Mouse (Mus musculus): ENCODE measurements around the gene Twf2. TPM values are rescaled to one million over a fixed set of nuclear protein-coding genes. Genes with fewer than 3 reads are reported as not detected.

Twf2 gene
- polyA plus RNA-seq, 1 experiment from 2014 or later: 57.5 TPM

GRCm38 (mm10) chr9:106211680-106212593 is 9.0 kb downstream of the Twf2 start:
- H3K9me3 ChIP-seq (replicated peaks; ENCODE audit: control insufficient read depth, low read length): no peaks in the 10 kb centered on the region
- peak; percentile 95 for DNase-seq (ENCODE audit: low spot score)
- H3K9ac ChIP-seq (ENCODE audit: low read length): peak overlapping the region; percentile 53
- no peaks in the 10 kb centered on the region for H3K27me3 ChIP-seq (replicated peaks; ENCODE audit: control insufficient read depth, insufficient read depth, low read length)
- peak overlapping the region; percentile 10; the same call in 1 of the 2 replicates for H3K4me3 ChIP-seq (ENCODE audit: low read depth, low read length)
- ATAC-seq: peak; percentile 92
- H3K4me2 ChIP-seq (ENCODE audit: low read length): peak overlapping the region; percentile 46
- 15% methylated on average over 37 of the region's 37 CpGs for WGBS
- H3K27ac ChIP-seq (ENCODE audit: low read depth, low read length): no peak overlapping the region
- peaks cover 5% of the 10 kb centered on the region; the same call in 1 of the 2 replicates for H3K4me1 ChIP-seq (ENCODE audit: control insufficient read depth, insufficient read depth, low read length)
- H3K36me3 ChIP-seq (ENCODE audit: control insufficient read depth, insufficient read depth, low read length): peaks cover 34% of the 10 kb centered on the region

GRCm38 (mm10) chr9:106212594-106212981 is 9.7 kb downstream of the Twf2 start:
- no peaks in the 10 kb centered on the region for H3K9me3 ChIP-seq (replicated peaks; ENCODE audit: control insufficient read depth, low read length)
- H3K4me3 ChIP-seq (ENCODE audit: low read depth, low read length): no peak overlapping the region
- peaks cover 34% of the 10 kb centered on the region for H3K36me3 ChIP-seq (ENCODE audit: control insufficient read depth, insufficient read depth, low read length)
- no peak overlapping the region for H3K4me2 ChIP-seq (ENCODE audit: low read length)
- ATAC-seq (no peak), DNase-seq (ENCODE audit: low spot score) (no peak)
- H3K9ac ChIP-seq (ENCODE audit: low read length): no peak overlapping the region
- peaks cover 5% of the 10 kb centered on the region; the same call in 1 of the 2 replicates for H3K4me1 ChIP-seq (ENCODE audit: control insufficient read depth, insufficient read depth, low read length)
- H3K27me3 ChIP-seq (replicated peaks; ENCODE audit: control insufficient read depth, insufficient read depth, low read length): no peaks in the 10 kb centered on the region
- WGBS: 87% methylated on average over 12 of the region's 12 CpGs
- H3K27ac ChIP-seq (ENCODE audit: low read depth, low read length): no peak overlapping the region

GRCm38 (mm10) chr9:106215341-106216125 is 12.6 kb downstream of the Twf2 start:
- WGBS: 88% methylated on average over 6 of the region's 6 CpGs
- Histone ChIP-seq H3K4me1 (ENCODE audit: control insufficient read depth, insufficient read depth, low read length) (peaks cover 5% of the 10 kb centered on the region; the same call in 1 of the 2 replicates), H3K9ac (ENCODE audit: low read length) (no peak overlapping the region)

GRCm38 (mm10) chr9:106216971-106217370 is 14.1 kb downstream of the Twf2 start:
- Histone ChIP-seq H3K36me3 (ENCODE audit: control insufficient read depth, insufficient read depth, low read length) (peaks cover 29% of the 10 kb centered on the region), H3K9ac (ENCODE audit: low read length) (no peak overlapping the region), H3K4me3 (ENCODE audit: low read depth, low read length) (no peak overlapping the region), H3K9me3 (replicated peaks; ENCODE audit: control insufficient read depth, low read length) (no peaks in the 10 kb centered on the region), H3K27me3 (replicated peaks; ENCODE audit: control insufficient read depth, insufficient read depth, low read length) (no peaks in the 10 kb centered on the region), H3K27ac (ENCODE audit: low read depth, low read length) (no peak overlapping the region), H3K4me1 (ENCODE audit: control insufficient read depth, insufficient read depth, low read length) (no peaks in the 10 kb centered on the region), H3K4me2 (ENCODE audit: low read length) (no peak overlapping the region)
- 79% methylated on average over 7 of the region's 7 CpGs for WGBS
- ATAC-seq (no peak), DNase-seq (ENCODE audit: low spot score) (no peak)

More at GRCm38 (mm10) chr9:106215341-106216125, 12.6 kb downstream of the Twf2 start:
- ATAC-seq (no peak), DNase-seq (ENCODE audit: low spot score) (no peak)
- Histone ChIP-seq H3K4me2 (ENCODE audit: low read length) (no peak overlapping the region), H3K36me3 (ENCODE audit: control insufficient read depth, insufficient read depth, low read length) (peaks cover 29% of the 10 kb centered on the region), H3K27me3 (replicated peaks; ENCODE audit: control insufficient read depth, insufficient read depth, low read length) (no peaks in the 10 kb centered on the region), H3K9me3 (replicated peaks; ENCODE audit: control insufficient read depth, low read length) (no peaks in the 10 kb centered on the region), H3K27ac (ENCODE audit: low read depth, low read length) (no peak overlapping the region), H3K4me3 (ENCODE audit: low read depth, low read length) (no peak overlapping the region)

GRCm38 (mm10) chr9:106220894-106221523 is 18.1 kb downstream of the Twf2 start:
- H3K4me1 ChIP-seq (ENCODE audit: control insufficient read depth, insufficient read depth, low read length): no peaks in the 10 kb centered on the region
- no peak overlapping the region for H3K27ac ChIP-seq (ENCODE audit: low read depth, low read length)
- ATAC-seq (no peak), DNase-seq (ENCODE audit: low spot score) (no peak)
- 76% methylated on average over 8 of the region's 8 CpGs for WGBS
- no peak overlapping the region for H3K9ac ChIP-seq (ENCODE audit: low read length)
- no peaks in the 10 kb centered on the region for H3K9me3 ChIP-seq (replicated peaks; ENCODE audit: control insufficient read depth, low read length)
- no peak overlapping the region for H3K4me3 ChIP-seq (ENCODE audit: low read depth, low read length)
- H3K27me3 ChIP-seq (replicated peaks; ENCODE audit: control insufficient read depth, insufficient read depth, low read length): peaks cover 5% of the 10 kb centered on the region; the same call in 1 of the 2 replicates
- no peaks in the 10 kb centered on the region for H3K36me3 ChIP-seq (ENCODE audit: control insufficient read depth, insufficient read depth, low read length)
- no peak overlapping the region for H3K4me2 ChIP-seq (ENCODE audit: low read length)

- H3K4me3 ChIP-seq (ENCODE audit: low read depth, low read length): no peak within 1 kb of the TSS
- DNase-seq (ENCODE audit: low spot score) (no peak), ATAC-seq (no peak)
- no peak within 1 kb of the TSS for H3K27ac ChIP-seq (ENCODE audit: low read depth, low read length)
- no peaks in the 10 kb centered on the region for H3K9me3 ChIP-seq (replicated peaks; ENCODE audit: control insufficient read depth, low read length)
- no peaks in the 10 kb centered on the region for H3K36me3 ChIP-seq (ENCODE audit: control insufficient read depth, insufficient read depth, low read length)
- no peaks in the 10 kb centered on the region for H3K4me1 ChIP-seq (ENCODE audit: control insufficient read depth, insufficient read depth, low read length)
- 83% methylated on average over 4 of the region's 4 CpGs for WGBS
- no peak within 1 kb of the TSS for H3K4me2 ChIP-seq (ENCODE audit: low read length)
- no peak within 1 kb of the TSS for H3K9ac ChIP-seq (ENCODE audit: low read length)
- H3K27me3 ChIP-seq (replicated peaks; ENCODE audit: control insufficient read depth, insufficient read depth, low read length): peaks cover 5% of the 10 kb centered on the region; the same call in 1 of the 2 replicates
These were observed 19.4 kb downstream of the Twf2 start, which contains the start of gene Tlr9 for GRCm38 (mm10) chr9:106222261-106222851. Gene Tlr9, plus strand, starts transcription at chr9:106222598.

- no peaks in the 10 kb centered on the region for H3K9me3 ChIP-seq (replicated peaks; ENCODE audit: control insufficient read depth, low read length)
- H3K36me3 ChIP-seq (ENCODE audit: control insufficient read depth, insufficient read depth, low read length): no peaks in the 10 kb centered on the region
- DNase-seq (ENCODE audit: low spot score) (no peak), ATAC-seq (no peak)
- H3K4me1 ChIP-seq (ENCODE audit: control insufficient read depth, insufficient read depth, low read length): no peaks in the 10 kb centered on the region
- H3K4me3 ChIP-seq (ENCODE audit: low read depth, low read length): no peak overlapping the region
- 91% methylated on average over 4 of the region's 4 CpGs for WGBS
- H3K27me3 ChIP-seq (replicated peaks; ENCODE audit: control insufficient read depth, insufficient read depth, low read length): peaks cover 5% of the 10 kb centered on the region; the same call in 1 of the 2 replicates
- no peak overlapping the region for H3K27ac ChIP-seq (ENCODE audit: low read depth, low read length)
- no peak overlapping the region for H3K9ac ChIP-seq (ENCODE audit: low read length)
- no peak overlapping the region for H3K4me2 ChIP-seq (ENCODE audit: low read length)
These were observed 20.1 kb downstream of the Twf2 start for GRCm38 (mm10) chr9:106222994-106223393.

- ATAC-seq: no peak
- no peak for DNase-seq (ENCODE audit: low spot score)
- WGBS: 66% methylated on average over 24 of the region's 24 CpGs
- no peaks in the 10 kb centered on the region for H3K36me3 ChIP-seq (ENCODE audit: control insufficient read depth, insufficient read depth, low read length)
- peak overlapping the region; percentile 32 for H3K4me3 ChIP-seq (ENCODE audit: low read depth, low read length)
- peak overlapping the region; percentile 70 for H3K4me2 ChIP-seq (ENCODE audit: low read length)
- H3K9me3 ChIP-seq (replicated peaks; ENCODE audit: control insufficient read depth, low read length): no peaks in the 10 kb centered on the region
- H3K27ac ChIP-seq (ENCODE audit: low read depth, low read length): no peak overlapping the region
- no peaks in the 10 kb centered on the region for H3K4me1 ChIP-seq (ENCODE audit: control insufficient read depth, insufficient read depth, low read length)
- peak overlapping the region; percentile 60 for H3K9ac ChIP-seq (ENCODE audit: low read length)
- peaks cover 5% of the 10 kb centered on the region; the same call in 1 of the 2 replicates for H3K27me3 ChIP-seq (replicated peaks; ENCODE audit: control insufficient read depth, insufficient read depth, low read length)
These were observed 22.7 kb downstream of the Twf2 start for GRCm38 (mm10) chr9:106225469-106226150.

Data from forebrain, embryonic 14.5 days (tissue).